Mouse (Mus musculus) heart, embryonic 16.5 days (tissue): ENCODE results near the gene 9830107B12Rik. TPM values are rescaled to one million over a fixed set of nuclear protein-coding genes. Genes with fewer than 3 reads are reported as not detected.

Experiments used
- ATAC-seq: fragments of 200-750 bp; cut with Nextera tagmentation; replicated peaks from 2 replicates; pipeline ENCODE4 v1.8.0; 2017; ENCODE audit warnings: moderate number of reproducible peaks; ENCODE audit not compliant: insufficient read depth, low FRiP score; ENCODE audit errors: extremely low read depth
- H3K27ac ChIP-seq: fragments of 300-500 bp; sonication (generic); 2 replicates; pipeline ENCODE4 v1.5.1; 2014; ENCODE audit warnings: mild to moderate bottlenecking, low read length, control low read depth, moderate library complexity
- H3K27me3 ChIP-seq: fragments of 300-500 bp; sonication (generic); 2 replicates; pipeline ENCODE4 v1.6.1; 2014; ENCODE audit warnings: low read length, mixed read lengths; ENCODE audit not compliant: control insufficient read depth, insufficient read depth
- H3K36me3 ChIP-seq: fragments of 300-500 bp; sonication (generic); 2 replicates; pipeline ENCODE4 v1.6.1; 2014; ENCODE audit not compliant: control insufficient read depth, insufficient read depth
- H3K4me1 ChIP-seq: fragments of 300-500 bp; sonication (generic); 2 replicates; pipeline ENCODE4 v1.6.1; 2014; ENCODE audit warnings: low read length, mixed read lengths; ENCODE audit not compliant: control insufficient read depth, insufficient read depth
- H3K4me2 ChIP-seq: fragments of 300-500 bp; sonication (generic); 2 replicates; pipeline ENCODE4 v1.6.1; 2014; ENCODE audit warnings: low read depth, mild to moderate bottlenecking, control low read depth, low read length
- H3K4me3 ChIP-seq: fragments of 300-500 bp; sonication (generic); 2 replicates; pipeline ENCODE4 v1.5.1; 2014; ENCODE audit warnings: mild to moderate bottlenecking, control low read depth, low read length
- H3K9ac ChIP-seq: fragments of 300-500 bp; sonication (generic); 2 replicates; pipeline ENCODE4 v1.6.1; 2014; ENCODE audit warnings: low read length, control low read depth
- H3K9me3 ChIP-seq: fragments of 300-500 bp; sonication (generic); replicated peaks from 2 replicates; pipeline ENCODE4 v1.6.1; 2016; ENCODE audit warnings: low read length; ENCODE audit not compliant: control insufficient read depth
- WGBS: fragments of 180-500 bp; shearing (Covaris S2); extraction: QIAGEN DNeasy Blood & Tissue Kit; methylation state at CpG from one replicate; pipeline ENCODE4 v1.1.7; 2014; 5-methylcytosine and 5-hydroxymethylcytosine counted together
- polyA plus RNA-seq: library from polyadenylated mRNA; unstranded; fragments of >200 nt; fragmentation: Nextera tagmentation; extraction: Ambion mirVana; gene quantifications from 2 replicates; pipeline ENCODE4 v1.2.1, GENCODE M21; 2015

9830107B12Rik gene
- polyA plus RNA-seq, 1 experiment from 2014 or later: not detected

DNA sequence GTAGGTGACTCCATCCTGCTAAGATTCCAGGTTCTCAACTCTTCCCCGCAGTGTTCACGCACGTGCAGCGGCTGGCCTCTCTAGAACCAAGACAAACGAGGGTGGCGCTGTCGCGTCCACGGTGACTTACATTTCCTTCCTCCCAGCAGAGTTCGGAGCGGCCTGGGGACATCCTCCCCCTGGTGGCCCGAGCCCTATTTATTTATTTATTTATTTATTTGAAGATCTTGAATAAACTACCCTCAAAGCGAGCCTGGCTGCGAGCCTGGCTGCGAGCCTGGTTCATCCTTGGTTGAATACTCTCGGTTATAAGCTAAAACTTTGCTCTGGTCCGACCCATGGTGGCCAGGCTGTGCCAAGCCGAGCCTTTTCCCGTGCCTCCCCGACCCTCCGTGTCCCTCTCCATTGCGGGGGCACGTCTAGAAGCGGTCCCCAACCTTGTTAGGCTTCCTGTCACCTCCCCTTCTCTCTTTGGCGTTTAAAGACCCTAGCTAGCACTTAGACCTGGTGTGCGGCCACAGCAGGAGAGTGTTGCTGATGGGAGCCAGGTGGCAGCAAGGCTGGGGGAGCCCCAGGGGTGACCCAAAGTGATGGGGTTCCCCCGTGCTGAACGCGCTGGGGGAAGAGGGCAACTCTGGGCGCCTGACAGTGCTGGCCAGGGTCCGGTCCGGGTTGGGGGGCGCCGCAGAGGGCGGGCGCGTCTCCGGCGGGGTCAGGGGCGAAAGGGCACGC is 48.9 kb downstream of the 9830107B12Rik start:
- H3K36me3 ChIP-seq: no peaks in the 10 kb centered on the region
- H3K27me3 ChIP-seq: peaks cover 57% of the 10 kb centered on the region
- no peak overlapping the region for H3K27ac ChIP-seq
- peak overlapping the region; percentile 14; the same call in 1 of the 2 replicates for H3K9ac ChIP-seq
- 0 out of 2 replicates have a peak, but pooled peaks have one; percentile 20 for ATAC-seq
- H3K9me3 ChIP-seq: peaks cover 5% of the 10 kb centered on the region
- H3K4me3 ChIP-seq: peak overlapping the region; percentile 49
- peak overlapping the region; percentile 78 for H3K4me2 ChIP-seq
- under 1% methylated on average over 39 of the region's 41 CpGs for WGBS
- peaks cover 21% of the 10 kb centered on the region for H3K4me1 ChIP-seq

- Histone ChIP-seq H3K36me3 (no peaks in the 10 kb centered on the region), H3K4me3 (peak overlapping the region; percentile 49), H3K27me3 (peaks cover 57% of the 10 kb centered on the region), H3K9me3 (peaks cover 5% of the 10 kb centered on the region), H3K27ac (no peak overlapping the region), H3K4me2 (peak overlapping the region; percentile 78; the same call in 1 of the 2 replicates), H3K9ac (no peak overlapping the region), H3K4me1 (peaks cover 21% of the 10 kb centered on the region)
- WGBS: 8% methylated on average over 17 of the region's 17 CpGs
- no peak for ATAC-seq
Measured at GRCm38 (mm10) chr17:48096321-48096720, 49.7 kb downstream of the 9830107B12Rik start.

DNA sequence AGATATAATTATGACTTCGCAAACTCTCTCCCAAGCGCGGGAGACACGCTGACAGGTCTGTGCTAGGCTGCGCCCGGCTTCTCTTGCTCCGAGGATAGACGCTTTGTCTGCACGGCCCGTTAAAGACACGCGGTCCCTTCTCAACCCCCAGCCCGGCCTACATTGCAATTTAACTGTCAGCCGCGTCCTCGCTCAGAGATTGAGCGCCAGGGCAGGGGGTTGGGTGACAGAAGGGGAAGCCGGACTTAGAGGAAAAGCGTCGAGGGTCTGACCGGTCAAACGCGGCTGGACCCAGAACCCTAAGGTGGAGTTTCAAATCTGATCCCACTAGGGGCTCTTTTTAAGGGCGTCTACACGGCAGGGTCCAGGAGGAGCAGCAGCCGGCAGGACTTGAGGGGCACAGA is 50.3 kb downstream of the 9830107B12Rik start:
- WGBS: 4% methylated on average over 26 of the region's 26 CpGs
- Histone ChIP-seq H3K9me3 (peaks cover 5% of the 10 kb centered on the region), H3K36me3 (no peaks in the 10 kb centered on the region), H3K27me3 (peaks cover 57% of the 10 kb centered on the region), H3K4me1 (peaks cover 21% of the 10 kb centered on the region), H3K4me3 (peak overlapping the region; percentile 30), H3K27ac (no peak overlapping the region), H3K9ac (no peak overlapping the region), H3K4me2 (peak overlapping the region; percentile 46)
- no peak for ATAC-seq

GRCm38 (mm10) chr17:48094820-48095680 is 51.0 kb downstream of the 9830107B12Rik start:
- peak overlapping the region; percentile 30; the same call in 1 of the 2 replicates for H3K4me3 ChIP-seq
- ATAC-seq: no peak

DNA sequence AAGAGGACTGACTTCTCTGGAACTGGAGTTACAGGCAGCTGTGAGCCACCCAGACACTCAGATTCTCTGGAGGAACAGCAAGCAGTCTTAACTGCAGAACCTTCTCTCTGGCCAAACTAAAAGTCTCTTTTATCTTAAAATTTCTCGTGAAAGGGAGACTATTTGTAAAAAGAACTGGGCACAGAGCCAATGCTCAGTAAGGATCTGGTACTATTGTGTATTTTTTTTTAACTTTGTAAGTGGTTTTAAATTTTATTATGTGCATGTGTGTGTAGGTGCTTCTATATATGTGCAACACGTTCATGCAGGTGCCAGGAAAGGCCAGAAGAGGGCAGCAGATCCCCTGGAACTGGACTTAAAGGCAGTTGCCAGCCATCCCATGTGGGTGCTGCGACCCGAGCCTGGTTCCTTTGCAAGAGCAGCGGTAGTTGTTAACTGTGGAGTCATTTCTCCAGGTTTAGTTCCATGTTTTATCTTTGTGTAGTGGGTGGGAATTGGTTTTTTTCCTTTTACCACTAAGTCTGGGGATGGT is 52.7 kb downstream of the 9830107B12Rik start:
- no peaks in the 10 kb centered on the region for H3K36me3 ChIP-seq
- H3K9ac ChIP-seq: no peak overlapping the region
- no peak for ATAC-seq
- H3K27ac ChIP-seq: no peak overlapping the region
- H3K4me1 ChIP-seq: peaks cover 18% of the 10 kb centered on the region
- H3K4me3 ChIP-seq: no peak overlapping the region
- 74% methylated on average over 5 of the region's 5 CpGs for WGBS
- no peak overlapping the region for H3K4me2 ChIP-seq
- peaks cover 5% of the 10 kb centered on the region for H3K9me3 ChIP-seq
- H3K27me3 ChIP-seq: peaks cover 38% of the 10 kb centered on the region

More at GRCm38 (mm10) chr17:48094820-48095680, 51.0 kb downstream of the 9830107B12Rik start:
- Histone ChIP-seq H3K27ac (no peak overlapping the region), H3K36me3 (no peaks in the 10 kb centered on the region), H3K27me3 (peaks cover 54% of the 10 kb centered on the region), H3K4me1 (peaks cover 21% of the 10 kb centered on the region), H3K9ac (no peak overlapping the region), H3K9me3 (peaks cover 5% of the 10 kb centered on the region), H3K4me2 (peak overlapping the region; percentile 46; the same call in 1 of the 2 replicates)
- 10% methylated on average over 20 of the region's 20 CpGs for WGBS

GRCm38 (mm10) chr17:48090305-48090704 is 55.8 kb downstream of the 9830107B12Rik start:
- Histone ChIP-seq H3K4me1 (no peaks in the 10 kb centered on the region), H3K4me2 (no peak overlapping the region), H3K4me3 (no peak overlapping the region), H3K27ac (no peak overlapping the region), H3K36me3 (no peaks in the 10 kb centered on the region), H3K9me3 (peaks cover 5% of the 10 kb centered on the region), H3K27me3 (peaks cover 18% of the 10 kb centered on the region), H3K9ac (no peak overlapping the region)
- no peak for ATAC-seq
- 74% methylated on average over 12 of the region's 12 CpGs for WGBS

GRCm38 (mm10) chr17:48089446-48089845 is 56.6 kb downstream of the 9830107B12Rik start:
- no peak overlapping the region for H3K4me2 ChIP-seq
- H3K27ac ChIP-seq: no peak overlapping the region
- H3K36me3 ChIP-seq: no peaks in the 10 kb centered on the region
- 64% methylated on average over 2 of the region's 2 CpGs for WGBS
- peaks cover 9% of the 10 kb centered on the region for H3K27me3 ChIP-seq
- ATAC-seq: no peak
- H3K9me3 ChIP-seq: peaks cover 5% of the 10 kb centered on the region
- no peak overlapping the region for H3K9ac ChIP-seq
- H3K4me1 ChIP-seq: no peaks in the 10 kb centered on the region
- no peak overlapping the region for H3K4me3 ChIP-seq

- Histone ChIP-seq H3K4me3 (no peak within 1 kb of the TSS), H3K27me3 (peaks cover 5% of the 10 kb centered on the region), H3K4me1 (no peaks in the 10 kb centered on the region), H3K9me3 (peaks cover 5% of the 10 kb centered on the region), H3K4me2 (no peak within 1 kb of the TSS), H3K9ac (no peak within 1 kb of the TSS), H3K27ac (no peak within 1 kb of the TSS), H3K36me3 (no peaks in the 10 kb centered on the region)
- ATAC-seq: no peak
Measured at GRCm38 (mm10) chr17:48089019-48089418, 57.0 kb downstream of the 9830107B12Rik start, which contains the start of gene 1700067P10Rik. Gene 1700067P10Rik (plus strand): TSS chr17:48089319.
